Mouse (Mus musculus) bone marrow macrophage, adult 2 months (primary cell): ENCODE measurements around the gene Slc22a20.

ENCODE experiments used
- CTCF ChIP-seq: IDR thresholded peaks from 2 replicates; pipeline ENCODE4 v1.5.1; 2012; ENCODE audit warnings: low read depth, mild to moderate bottlenecking, low read length, moderate library complexity
- POLR2A ChIP-seq: IDR thresholded peaks from 2 replicates; pipeline ENCODE4 v1.6.1; 2012; ENCODE audit warnings: mild to moderate bottlenecking, low read depth, low read length, borderline replicate concordance

DNA sequence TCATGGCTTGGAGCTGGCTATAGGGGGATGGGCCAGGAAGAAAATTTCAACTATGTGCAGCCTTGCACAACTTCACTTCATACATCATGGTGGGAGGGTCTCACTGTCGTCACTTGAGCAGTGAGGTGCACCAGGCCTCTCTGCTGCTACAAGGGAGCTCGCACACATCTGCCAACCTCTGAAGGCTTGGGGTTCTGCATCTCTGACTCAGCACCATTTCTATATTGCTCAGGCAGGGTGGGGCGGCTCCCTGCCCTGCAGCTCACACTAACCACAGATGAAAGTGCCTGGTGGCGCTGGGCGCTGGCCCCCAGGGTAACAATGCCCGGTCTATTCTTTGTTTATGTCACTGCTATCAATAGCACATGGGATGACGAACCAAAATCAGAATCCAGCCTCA, 40.9 kb downstream of the Slc22a20 start:
- TF ChIP-seq POLR2A, result no peak
- TF ChIP-seq CTCF, result no peak
